Mouse (Mus musculus) forebrain, embryonic 16.5 days (tissue): ENCODE measurements around the gene Zfp446. TPM values are rescaled to one million over a fixed set of nuclear protein-coding genes. Genes with fewer than 3 reads are reported as not detected.
A peak's percentile ranks its signal among the peaks of the same experiment; 100 is the strongest.

Experiments used
- ATAC-seq: fragments of 200-750 bp; cut with Nextera tagmentation; 2 replicates; pipeline ENCODE4 v1.8.0; 2017; ENCODE audit warnings: mild to moderate bottlenecking, moderate library complexity
- H3K27ac ChIP-seq: fragments of 300-500 bp; sonication (generic); 2 replicates; pipeline ENCODE4 v1.5.1; 2014; ENCODE audit warnings: low read length, control low read depth
- H3K27me3 ChIP-seq: fragments of 300-500 bp; sonication (generic); replicated peaks from 2 replicates; pipeline ENCODE4 v1.6.1; 2014; ENCODE audit warnings: low read length; ENCODE audit not compliant: control insufficient read depth, insufficient read depth
- H3K36me3 ChIP-seq: fragments of 300-500 bp; sonication (generic); 2 replicates; pipeline ENCODE4 v1.6.1; 2014; ENCODE audit not compliant: control insufficient read depth, insufficient read depth
- H3K4me1 ChIP-seq: fragments of 300-500 bp; sonication (generic); replicated peaks from 2 replicates; pipeline ENCODE4 v1.6.1; 2014; ENCODE audit warnings: low read length; ENCODE audit not compliant: control insufficient read depth, insufficient read depth
- H3K4me2 ChIP-seq: fragments of 300-500 bp; sonication (generic); 2 replicates; pipeline ENCODE4 v1.6.1; 2014; ENCODE audit warnings: mild to moderate bottlenecking, low read length, control low read depth
- H3K4me3 ChIP-seq: fragments of 300-500 bp; sonication (generic); replicated peaks from 2 replicates; pipeline ENCODE4 v1.5.1; 2014; ENCODE audit warnings: mild to moderate bottlenecking, low read length, control low read depth
- H3K9ac ChIP-seq: fragments of 300-500 bp; sonication (generic); replicated peaks from 2 replicates; pipeline ENCODE4 v1.6.1; 2014; ENCODE audit warnings: low read depth, low read length, control low read depth
- H3K9me3 ChIP-seq: fragments of 300-500 bp; sonication (generic); 2 replicates; pipeline ENCODE4 v1.6.1; 2016; ENCODE audit warnings: low read length; ENCODE audit not compliant: control insufficient read depth
- WGBS: fragments of 180-500 bp; shearing (Covaris S2); extraction: QIAGEN DNeasy Blood & Tissue Kit; methylation state at CpG from one replicate; pipeline ENCODE4 v1.1.7; 2014; 5-methylcytosine and 5-hydroxymethylcytosine counted together
- polyA plus RNA-seq: library from polyadenylated mRNA; unstranded; fragments of >200 nt; fragmentation: Nextera tagmentation; extraction: Ambion mirVana; gene quantifications from 2 replicates; pipeline ENCODE4 v1.2.1, GENCODE M21; 2015

Gene Zfp446
- polyA plus RNA-seq, 1 experiment from 2014 or later = 13.0 TPM

GRCm38 (mm10) chr7:13031983-13032382 lies 54.3 kb downstream of the Zfp446 start:
- Histone ChIP-seq H3K4me1 (peaks cover 29% of the 10 kb centered on the region), H3K27me3 (no peaks in the 10 kb centered on the region), H3K4me2 (no peak overlapping the region), H3K9ac (no peak overlapping the region), H3K27ac (no peak overlapping the region), H3K36me3 (peaks cover 60% of the 10 kb centered on the region), H3K4me3 (no peak overlapping the region), H3K9me3 (no peaks in the 10 kb centered on the region)
- no peak for ATAC-seq
- 92% methylated on average over 2 of the region's 2 CpGs for WGBS

DNA sequence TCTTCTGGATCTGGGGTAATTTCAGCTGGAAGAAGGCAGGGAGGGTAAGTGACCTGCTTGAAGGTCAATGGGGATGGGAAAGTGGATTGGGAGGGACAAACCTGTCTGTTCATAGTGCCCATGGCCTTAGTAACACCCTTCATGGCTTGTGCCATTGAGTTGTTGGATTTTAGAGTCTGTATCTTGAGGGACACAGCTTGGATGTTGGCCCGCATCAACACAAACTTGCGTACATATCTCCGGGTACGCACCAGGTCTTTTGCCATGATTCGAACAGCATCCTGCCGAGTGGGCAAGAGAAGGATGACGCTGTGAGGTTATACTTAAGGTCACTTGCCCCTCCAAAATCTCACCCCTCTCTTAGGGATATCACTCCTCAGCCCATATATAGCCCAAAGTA lies 54.9 kb downstream of the Zfp446 start:
- no peak overlapping the region for H3K27ac ChIP-seq
- H3K9ac ChIP-seq = no peak overlapping the region

GRCm38 (mm10) chr7:13033451-13034147 lies 56.0 kb downstream of the Zfp446 start:
- ATAC-seq = no peak

More for the DNA sequence above, 54.9 kb downstream of the Zfp446 start:
- peaks cover 30% of the 10 kb centered on the region for H3K4me1 ChIP-seq
- peaks cover 55% of the 10 kb centered on the region for H3K36me3 ChIP-seq
- no peak overlapping the region for H3K4me3 ChIP-seq
- WGBS = 94% methylated on average over 7 of the region's 7 CpGs
- ATAC-seq = no peak
- no peaks in the 10 kb centered on the region for H3K9me3 ChIP-seq
- no peak overlapping the region for H3K4me2 ChIP-seq
- H3K27me3 ChIP-seq = no peaks in the 10 kb centered on the region

GRCm38 (mm10) chr7:13034148-13034977 lies 56.7 kb downstream of the Zfp446 start, which contains the start of gene Chmp2a:
TSS of gene Chmp2a (minus strand) at chr7:13034807.
- H3K4me1 ChIP-seq = peaks cover 38% of the 10 kb centered on the region
- under 1% methylated on average over 45 of the region's 45 CpGs for WGBS

More at GRCm38 (mm10) chr7:13033451-13034147, 56.0 kb downstream of the Zfp446 start:
- H3K27me3 ChIP-seq = no peaks in the 10 kb centered on the region
- peaks cover 31% of the 10 kb centered on the region for H3K4me1 ChIP-seq
- peaks cover 44% of the 10 kb centered on the region for H3K36me3 ChIP-seq
- no peaks in the 10 kb centered on the region for H3K9me3 ChIP-seq
- H3K9ac ChIP-seq = peak overlapping the region; percentile 78
- H3K4me3 ChIP-seq = peak overlapping the region; percentile 64
- peak overlapping the region; percentile 91 for H3K4me2 ChIP-seq
- H3K27ac ChIP-seq = peak overlapping the region; percentile 84
- WGBS = 48% methylated on average over 13 of the region's 13 CpGs

More at GRCm38 (mm10) chr7:13034148-13034977, 56.7 kb downstream of the Zfp446 start, which contains the start of gene Chmp2a:
- Histone ChIP-seq H3K27me3 (no peaks in the 10 kb centered on the region), H3K4me2 (peak within 1 kb of the TSS; percentile 91), H3K36me3 (peaks cover 37% of the 10 kb centered on the region), H3K4me3 (peak within 1 kb of the TSS; percentile 64), H3K9me3 (no peaks in the 10 kb centered on the region), H3K9ac (peak within 1 kb of the TSS; percentile 78), H3K27ac (peak within 1 kb of the TSS; percentile 84)
- ATAC-seq = peak; percentile 77

Other genes starting within 250 kb of the Zfp446 start
- not detected in 2 replicates for gene Vmn2r56, start 242.8 kb upstream of the Zfp446 start, polyA plus RNA-seq
- 27.9 and 30.9 TPM in 2 replicates for gene Zscan18, start 174.2 kb upstream of the Zfp446 start, polyA plus RNA-seq
- 27.5 and 32.1 TPM in 2 replicates for gene Zfp329, start 159.0 kb upstream of the Zfp446 start, polyA plus RNA-seq
- gene Zfp110, start 143.1 kb upstream of the Zfp446 start, polyA plus RNA-seq = 42.0 and 43.0 TPM in 2 replicates
- gene Zfp128, start 96.7 kb upstream of the Zfp446 start, polyA plus RNA-seq = 9.0 and 10.2 TPM in 2 replicates
- gene Zscan22, start 80.0 kb upstream of the Zfp446 start, polyA plus RNA-seq = 13.8 and 15.0 TPM in 2 replicates
- 660 and 678 TPM in 2 replicates for gene Rps5, start 55.6 kb upstream of the Zfp446 start, polyA plus RNA-seq
- gene Rnf225, start 50.4 kb upstream of the Zfp446 start, polyA plus RNA-seq = 0.65 and 0.67 TPM in 2 replicates
- gene Zfp324, start 12.0 kb upstream of the Zfp446 start, polyA plus RNA-seq = 16.8 and 17.4 TPM in 2 replicates
- gene Slc27a5, start 20.3 kb downstream of the Zfp446 start, polyA plus RNA-seq = 0.21 and 0.75 TPM in 2 replicates
- 230 and 237 TPM in 2 replicates for gene Trim28, start 21.3 kb downstream of the Zfp446 start, polyA plus RNA-seq
- 43.0 and 44.1 TPM in 2 replicates for gene Zbtb45, start 32.2 kb downstream of the Zfp446 start, polyA plus RNA-seq
- 170 and 175 TPM in 2 replicates for gene Chmp2a, start 57.0 kb downstream of the Zfp446 start, polyA plus RNA-seq
- 66.8 and 67.7 TPM in 2 replicates for gene Ube2m, start 60.4 kb downstream of the Zfp446 start, polyA plus RNA-seq
- gene Mzf1, start 76.9 kb downstream of the Zfp446 start, polyA plus RNA-seq = 6.7 and 10.6 TPM in 2 replicates
- 0.04 TPM in 2 replicates for gene Vmn1r85, start 117.3 kb downstream of the Zfp446 start, polyA plus RNA-seq
- not detected in 2 replicates for gene Vmn1r86, start 142.1 kb downstream of the Zfp446 start, polyA plus RNA-seq
- gene Vmn1r87, start 162.3 kb downstream of the Zfp446 start, polyA plus RNA-seq = not detected in 2 replicates
- not detected in 2 replicates for gene Vmn1r88, start 181.7 kb downstream of the Zfp446 start, polyA plus RNA-seq
- gene Vmn1r89, start 235.2 kb downstream of the Zfp446 start, polyA plus RNA-seq = not detected in 2 replicates